Mouse (Mus musculus) liver, postnatal 0 days (tissue): ENCODE results near the gene Hsf5. TPM values are rescaled to one million over a fixed set of nuclear protein-coding genes. Genes with fewer than 3 reads are reported as not detected.

Experiments
- ATAC-seq: fragments of 200-750 bp; cut with Nextera tagmentation; 2 replicates; pipeline ENCODE4 v1.8.0; 2017; ENCODE audit warnings: mild to moderate bottlenecking, moderate library complexity
- DNase-seq: peaks from one replicate; pipeline ENCODE4 v3.0.0-alpha.2; 2016
- H3K27ac ChIP-seq: fragments of 300-500 bp; sonication (generic); 2 replicates; pipeline ENCODE4 v1.5.1; 2014; ENCODE audit warnings: antibody characterized with exemption, moderate library complexity, mild to moderate bottlenecking, low read depth
- H3K27me3 ChIP-seq: fragments of 300-500 bp; sonication (generic); 2 replicates; pipeline ENCODE4 v1.6.1; 2014; ENCODE audit warnings: low read length, control low read depth, mixed read lengths; ENCODE audit not compliant: insufficient read depth
- H3K36me3 ChIP-seq: fragments of 300-500 bp; sonication (generic); replicated peaks from 2 replicates; pipeline ENCODE4 v1.6.1; 2014; ENCODE audit warnings: mild to moderate bottlenecking, control low read depth, low read length, moderate library complexity, mixed read lengths; ENCODE audit not compliant: insufficient read depth
- H3K4me1 ChIP-seq: fragments of 300-500 bp; sonication (generic); 2 replicates; pipeline ENCODE4 v1.6.1; 2014; ENCODE audit warnings: antibody characterized with exemption, mild to moderate bottlenecking, control low read depth; ENCODE audit not compliant: insufficient read depth
- H3K4me2 ChIP-seq: fragments of 300-500 bp; sonication (generic); 2 replicates; pipeline ENCODE4 v1.6.1; 2014; ENCODE audit warnings: low read depth, mild to moderate bottlenecking, low read length, moderate library complexity, mixed read lengths
- H3K4me3 ChIP-seq: fragments of 300-500 bp; sonication (generic); 2 replicates; pipeline ENCODE4 v1.5.1; 2014; ENCODE audit warnings: low read depth, low read length
- H3K9ac ChIP-seq: fragments of 300-500 bp; sonication (generic); replicated peaks from 2 replicates; pipeline ENCODE4 v1.6.1; 2014; ENCODE audit warnings: mild to moderate bottlenecking, moderate library complexity
- H3K9me3 ChIP-seq: fragments of 300-500 bp; sonication (generic); 2 replicates; pipeline ENCODE4 v1.6.1; 2016; ENCODE audit warnings: mild to moderate bottlenecking, control low read depth, low read length, mixed read lengths
- CTCF ChIP-seq: sonication (generic); IDR thresholded peaks from 2 replicates; pipeline ENCODE4 v1.5.1; 2016; ENCODE audit warnings: antibody characterized with exemption, low read depth
- EP300 ChIP-seq: IDR thresholded peaks from 2 replicates; pipeline ENCODE4 v1.6.1; 2016; ENCODE audit warnings: antibody characterized with exemption, low read depth, mild to moderate bottlenecking
- whole genome bisulfite sequencing: fragments of 180-500 bp; shearing (Covaris S2); extraction: QIAGEN DNeasy Blood & Tissue Kit; methylation state at CpG from one replicate; pipeline ENCODE4 v1.1.7; 2014; ENCODE audit not compliant: insufficient replicate concordance; 5-methylcytosine and 5-hydroxymethylcytosine counted together
- polyA plus RNA-seq: library from polyadenylated mRNA; unstranded; fragments of >200 nt; fragmentation: Nextera tagmentation; extraction: Ambion mirVana; gene quantifications from 2 replicates; pipeline ENCODE4 v1.2.1, GENCODE M21; 2015

Gene Hsf5
- polyA plus RNA-seq, 1 experiment from 2014 or later: not detected

DNA sequence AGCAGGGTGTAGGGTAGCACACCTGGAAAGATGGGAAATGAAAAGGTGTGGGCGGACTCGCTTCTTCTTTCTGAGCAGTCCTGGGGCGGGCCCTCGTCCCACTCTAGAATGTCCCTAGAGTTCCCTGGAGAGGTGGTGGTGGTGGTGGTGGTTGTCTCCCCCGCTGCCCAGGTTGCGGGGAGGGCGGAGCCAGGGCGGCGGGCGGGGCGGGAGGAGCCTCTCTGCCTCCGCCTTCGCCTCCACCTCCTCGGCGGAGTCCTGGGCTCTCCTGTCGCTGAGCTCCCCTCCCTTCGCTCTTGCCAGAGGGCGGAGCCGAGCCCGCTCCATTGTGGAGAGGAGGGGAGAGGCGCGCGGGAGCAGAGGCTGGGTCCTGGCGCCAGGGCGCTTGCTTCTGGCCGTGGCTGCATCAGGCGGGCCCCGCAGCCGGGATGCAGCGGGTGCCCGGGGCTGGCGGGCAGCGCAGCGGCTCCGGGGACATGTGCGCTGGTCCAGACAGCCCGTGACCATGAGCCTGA, 21.6 kb upstream of the Hsf5 start:
- TF ChIP-seq EP300: no peak
- TF ChIP-seq CTCF: no peak
- Histone ChIP-seq H3K4me1 (peaks cover 39% of the 10 kb centered on the region), H3K9ac (peak overlapping the region; percentile 71), H3K4me2 (peak overlapping the region; percentile 99), H3K27ac (peak overlapping the region; percentile 55; the same call in 1 of the 2 replicates), H3K9me3 (no peaks in the 10 kb centered on the region), H3K36me3 (peaks cover 33% of the 10 kb centered on the region), H3K4me3 (peak overlapping the region; percentile 58), H3K27me3 (no peaks in the 10 kb centered on the region)
- DNase-seq: peak; percentile 87
- ATAC-seq: no peak
- WGBS: 9% methylated on average over 27 of the region's 37 CpGs

DNA sequence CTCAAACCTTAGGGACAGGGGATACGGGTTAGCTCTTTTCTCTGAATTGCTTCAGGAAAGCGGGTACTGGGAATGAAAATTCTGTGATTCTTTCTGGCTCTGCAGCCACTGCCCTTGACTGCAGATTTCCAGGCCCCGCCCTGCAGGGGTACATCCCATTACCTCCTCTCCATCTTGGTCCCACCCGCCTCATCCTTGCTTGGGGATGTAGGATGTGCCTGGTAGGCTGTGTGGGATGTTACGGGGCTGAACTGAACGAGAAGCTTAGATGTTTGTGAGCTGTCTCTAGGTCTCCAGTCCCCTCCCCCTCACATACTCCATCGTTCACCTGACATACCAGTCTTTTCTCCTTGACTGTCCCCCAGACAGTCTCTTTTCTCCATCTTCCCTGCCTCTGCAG, 21.0 kb upstream of the Hsf5 start:
- Histone ChIP-seq H3K27me3 (no peaks in the 10 kb centered on the region), H3K9me3 (no peaks in the 10 kb centered on the region), H3K27ac (peak overlapping the region; percentile 6; the same call in 1 of the 2 replicates), H3K4me1 (peaks cover 34% of the 10 kb centered on the region), H3K4me2 (peak overlapping the region; percentile 99), H3K36me3 (peaks cover 37% of the 10 kb centered on the region), H3K9ac (peak overlapping the region; percentile 71), H3K4me3 (peak overlapping the region; percentile 58)
- ATAC-seq (no peak), DNase-seq (no peak)
- TF ChIP-seq EP300 (no peak), CTCF (no peak)
- 50% methylated on average over 7 of the region's 7 CpGs for WGBS

DNA sequence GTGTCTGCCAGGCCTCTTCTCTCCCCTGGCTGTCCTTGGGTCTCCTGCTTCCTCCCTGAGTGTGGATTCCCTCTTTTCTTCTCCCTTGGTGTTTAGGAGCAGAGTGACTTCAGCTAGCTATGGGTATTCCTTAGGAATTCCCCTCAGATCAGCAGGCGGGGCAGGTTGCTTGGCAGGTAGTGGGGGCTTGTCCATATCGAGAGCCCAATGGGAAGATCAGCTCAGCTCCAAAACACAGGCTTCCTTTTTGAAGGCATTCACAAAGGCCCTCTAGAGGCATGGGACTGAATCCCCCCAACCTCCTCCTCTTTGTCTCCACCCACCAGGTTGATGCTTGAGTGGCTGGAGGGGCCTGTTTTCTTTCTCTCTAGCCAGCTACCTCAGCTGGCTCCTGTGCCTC, 20.5 kb upstream of the Hsf5 start:
- Histone ChIP-seq H3K27me3 (no peaks in the 10 kb centered on the region), H3K36me3 (peaks cover 41% of the 10 kb centered on the region), H3K27ac (no peak overlapping the region), H3K4me2 (peak overlapping the region; percentile 99), H3K9ac (no peak overlapping the region), H3K4me3 (no peak overlapping the region), H3K9me3 (no peaks in the 10 kb centered on the region), H3K4me1 (peaks cover 34% of the 10 kb centered on the region)
- TF ChIP-seq EP300 (no peak), CTCF (no peak)
- DNase-seq (no peak), ATAC-seq (no peak)
- 67% methylated on average over 2 of the region's 2 CpGs for WGBS

DNA sequence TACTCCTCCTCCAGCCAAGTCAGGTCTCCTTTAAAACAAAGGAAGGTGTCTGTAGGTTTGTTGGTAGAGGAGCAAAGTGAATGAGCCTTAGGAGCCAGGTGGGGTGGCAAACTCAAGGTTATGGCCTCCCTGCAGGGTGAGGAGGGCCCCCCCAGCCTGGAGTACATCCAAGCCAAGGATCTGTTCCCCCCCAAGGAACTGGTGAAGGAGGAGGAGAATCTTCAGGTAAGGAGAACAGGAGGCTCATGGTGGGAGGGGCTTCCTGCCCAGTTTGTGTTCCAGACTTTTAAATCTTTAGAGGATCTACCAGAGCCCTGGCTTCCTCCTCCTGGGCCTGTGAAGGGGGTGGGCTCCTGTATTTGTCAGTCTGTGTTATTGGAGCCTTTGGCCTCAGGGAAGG, 19.9 kb upstream of the Hsf5 start:
- TF ChIP-seq EP300: no peak

DNA sequence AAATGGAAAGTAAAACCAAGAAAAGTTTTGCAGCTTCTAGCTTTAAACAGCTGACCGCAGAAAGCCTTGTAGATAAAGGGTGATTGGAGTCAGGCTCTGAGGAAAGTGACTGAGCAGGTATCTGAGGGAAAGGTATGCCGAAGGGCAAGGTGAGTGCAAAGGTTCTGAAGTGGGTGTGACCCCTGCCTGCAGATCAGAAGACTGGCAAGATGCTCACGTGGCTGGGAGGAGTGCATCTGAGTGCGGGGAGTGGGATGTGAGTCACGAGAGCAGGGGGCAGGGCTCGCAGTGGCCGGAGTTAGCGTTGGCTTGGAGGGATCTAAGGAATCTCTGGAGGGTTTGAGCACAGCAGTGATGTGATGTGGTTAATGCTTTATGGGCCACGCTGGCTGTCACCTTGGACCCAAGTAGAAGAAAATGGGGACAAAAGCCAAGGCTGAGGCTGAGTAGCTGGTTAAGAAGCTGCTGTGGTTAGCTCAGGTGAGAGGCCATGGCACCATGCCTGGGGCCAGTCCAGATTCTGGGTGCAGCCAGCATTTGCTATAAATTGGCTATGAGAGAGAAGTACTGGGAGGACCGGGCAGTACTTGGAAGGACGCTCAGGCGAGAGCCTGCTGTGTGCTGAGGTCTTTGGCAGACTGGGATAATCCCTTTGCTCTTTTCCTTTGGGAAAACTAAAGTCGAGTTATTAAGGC, 17.4 kb upstream of the Hsf5 start:
- DNase-seq (no peak), ATAC-seq (no peak)
- Histone ChIP-seq H3K27me3 (no peaks in the 10 kb centered on the region), H3K27ac (no peak overlapping the region), H3K36me3 (peaks cover 68% of the 10 kb centered on the region), H3K4me1 (peaks cover 14% of the 10 kb centered on the region), H3K9me3 (no peaks in the 10 kb centered on the region), H3K4me2 (no peak overlapping the region), H3K4me3 (no peak overlapping the region), H3K9ac (no peak overlapping the region)
- TF ChIP-seq CTCF (no peak), EP300 (no peak)
- WGBS: 86% methylated on average over 13 of the region's 13 CpGs

More for the DNA sequence above, 19.9 kb upstream of the Hsf5 start:
- H3K9me3 ChIP-seq: no peaks in the 10 kb centered on the region
- no peak overlapping the region for H3K9ac ChIP-seq
- ATAC-seq (no peak), DNase-seq (no peak)
- H3K4me3 ChIP-seq: no peak overlapping the region
- no peaks in the 10 kb centered on the region for H3K27me3 ChIP-seq
- H3K4me1 ChIP-seq: peaks cover 34% of the 10 kb centered on the region
- H3K27ac ChIP-seq: no peak overlapping the region
- peaks cover 44% of the 10 kb centered on the region for H3K36me3 ChIP-seq
- no peak overlapping the region for H3K4me2 ChIP-seq

DNA sequence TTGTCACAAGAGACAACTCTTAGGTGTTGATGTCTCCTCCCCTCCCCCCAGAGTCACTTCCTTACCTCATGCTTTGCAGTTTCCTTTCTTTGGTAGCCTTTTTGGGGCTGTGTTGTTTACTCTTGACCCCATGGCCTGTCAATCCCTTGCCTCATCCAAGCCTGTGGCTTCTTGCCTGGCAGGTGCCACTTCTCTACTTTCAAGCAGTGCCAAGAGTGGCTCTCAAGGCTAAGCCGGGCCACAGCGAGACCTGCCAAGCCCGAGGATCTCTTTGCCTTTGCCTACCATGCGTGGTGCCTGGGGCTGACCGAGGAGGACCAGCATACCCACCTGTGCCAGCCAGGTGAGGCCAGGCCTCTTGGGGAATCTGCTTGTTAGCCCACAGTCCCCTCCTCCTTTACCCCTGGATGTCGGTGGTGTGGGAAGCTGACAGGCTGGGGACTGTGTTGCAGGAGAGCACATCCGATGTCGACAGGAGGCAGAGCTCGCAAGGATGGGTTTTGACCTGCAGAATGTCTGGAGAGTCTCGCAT, 16.6 kb upstream of the Hsf5 start:
- Histone ChIP-seq H3K9me3 (no peaks in the 10 kb centered on the region), H3K4me2 (no peak overlapping the region), H3K36me3 (peaks cover 76% of the 10 kb centered on the region), H3K4me3 (no peak overlapping the region), H3K4me1 (peaks cover 9% of the 10 kb centered on the region), H3K27ac (no peak overlapping the region), H3K27me3 (no peaks in the 10 kb centered on the region), H3K9ac (no peak overlapping the region)
- ATAC-seq (no peak), DNase-seq (no peak)
- 88% methylated on average over 10 of the region's 10 CpGs for WGBS
- TF ChIP-seq CTCF (no peak), EP300 (no peak)
